Mouse (Mus musculus) limb, embryonic 14.5 days (tissue): ENCODE results near the gene A030005K14Rik. TPM values are rescaled to one million over a fixed set of nuclear protein-coding genes. Genes with fewer than 3 reads are reported as not detected.

Experiments used
- ATAC-seq: fragments of 200-750 bp; cut with Nextera tagmentation; 2 replicates; pipeline ENCODE4 v1.8.0; 2017; ENCODE audit warnings: low read depth, moderate number of reproducible peaks, moderate TSS enrichment; ENCODE audit not compliant: low FRiP score
- DNase-seq: peaks from one replicate; pipeline ENCODE4 v3.0.0-alpha.2; 2015; ENCODE audit warnings: low spot score
- H3K27ac ChIP-seq: fragments of 300-500 bp; sonication (generic); replicated peaks from 2 replicates; pipeline ENCODE4 v1.5.1; 2014; ENCODE audit warnings: low read depth, mild to moderate bottlenecking, low read length, moderate library complexity, mixed read lengths
- H3K27me3 ChIP-seq: fragments of 300-500 bp; sonication (generic); 2 replicates; pipeline ENCODE4 v1.6.1; 2014; ENCODE audit warnings: low read length, mixed read lengths; ENCODE audit not compliant: control insufficient read depth, insufficient read depth
- H3K36me3 ChIP-seq: fragments of 300-500 bp; sonication (generic); 2 replicates; pipeline ENCODE4 v1.6.1; 2014; ENCODE audit warnings: mild to moderate bottlenecking, low read length, moderate library complexity, mixed read lengths; ENCODE audit not compliant: control insufficient read depth, insufficient read depth
- H3K4me1 ChIP-seq: fragments of 300-500 bp; sonication (generic); 2 replicates; pipeline ENCODE4 v1.6.1; 2014; ENCODE audit warnings: antibody characterized with exemption, low read length, mixed read lengths; ENCODE audit not compliant: control insufficient read depth, insufficient read depth
- H3K4me2 ChIP-seq: fragments of 300-500 bp; sonication (generic); replicated peaks from 2 replicates; pipeline ENCODE4 v1.6.1; 2014; ENCODE audit warnings: low read depth, mild to moderate bottlenecking, low read length, moderate library complexity; ENCODE audit not compliant: severe bottlenecking
- H3K4me3 ChIP-seq: fragments of 300-500 bp; sonication (generic); replicated peaks from 2 replicates; pipeline ENCODE4 v1.5.1; 2014; ENCODE audit warnings: low read length
- H3K9ac ChIP-seq: fragments of 300-500 bp; sonication (generic); 2 replicates; pipeline ENCODE4 v1.6.1; 2014; ENCODE audit warnings: mild to moderate bottlenecking, low read depth, low read length, moderate library complexity; ENCODE audit not compliant: severe bottlenecking
- H3K9me3 ChIP-seq: fragments of 300-500 bp; sonication (generic); 2 replicates; pipeline ENCODE4 v1.6.1; 2016; ENCODE audit warnings: low read length; ENCODE audit not compliant: control insufficient read depth
- POLR2A ChIP-seq: fragments of 200-500 bp; IDR thresholded peaks from 2 replicates; pipeline ENCODE4 v1.8.0; 2012; ENCODE audit warnings: inconsistent platforms, mild to moderate bottlenecking, moderate library complexity, borderline replicate concordance; ENCODE audit not compliant: insufficient read depth, insufficient read length; ENCODE audit errors: extremely low read depth
- WGBS: fragments of 180-500 bp; shearing (Covaris S2); extraction: QIAGEN DNeasy Blood & Tissue Kit; methylation state at CpG from one replicate; pipeline ENCODE4 v1.1.7; 2014; 5-methylcytosine and 5-hydroxymethylcytosine counted together
- polyA plus RNA-seq, 2 experiments: library from polyadenylated mRNA; depleted of rRNA in 1 of 2; stranded (reverse) in 1 of 2; unstranded in 1 of 2; fragments of >200 nt; fragmentation: Nextera tagmentation in 1 of 2; extraction: Ambion mirVana in 1 of 2; gene quantifications; 2 replicates each; pipeline versions ENCODE4 v1.2.1 to v1.2.3; 2012 to 2014

The A030005K14Rik gene
- polyA plus RNA-seq, 2 experiments: not detected

DNA sequence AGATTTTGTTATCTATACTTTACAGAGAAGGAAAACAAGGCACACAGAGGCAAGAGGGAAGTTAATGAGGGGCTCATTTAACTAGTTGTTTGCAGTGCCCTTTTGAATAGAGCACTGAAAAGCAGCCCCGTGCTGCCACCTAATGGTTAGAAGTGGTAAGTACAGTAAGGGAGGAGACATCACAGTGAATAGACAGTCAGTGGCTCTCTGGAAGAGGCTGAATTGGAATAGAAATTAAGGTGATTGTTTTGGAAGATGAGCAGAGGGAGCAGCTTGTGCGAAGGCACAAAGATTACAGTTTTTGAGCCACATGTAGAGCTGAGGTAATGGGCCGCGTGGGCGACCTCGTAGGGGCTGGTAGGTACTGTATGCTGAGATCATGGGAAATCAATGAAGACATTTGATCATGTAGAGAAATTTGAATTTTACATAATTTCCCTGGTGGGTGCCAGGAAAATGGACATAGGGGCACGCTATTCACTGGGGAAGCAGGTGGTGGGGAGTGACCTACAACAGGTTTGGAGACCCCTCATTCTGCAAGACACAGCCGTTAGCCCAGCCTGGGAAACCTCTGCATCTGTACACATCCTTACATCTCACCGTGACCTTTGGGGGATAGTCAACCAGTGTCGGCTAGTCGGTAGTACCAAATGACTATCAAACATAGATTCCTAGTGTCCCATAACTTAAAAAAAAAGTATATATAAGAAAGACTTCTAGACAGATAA lies 17.2 kb upstream of the A030005K14Rik start:
- Histone ChIP-seq H3K27me3 (no peaks in the 10 kb centered on the region), H3K9me3 (no peaks in the 10 kb centered on the region), H3K4me3 (0 out of 2 replicates have a peak overlapping the region, but pooled peaks have one; percentile 13), H3K27ac (no peak overlapping the region), H3K4me2 (peak overlapping the region; percentile 42), H3K4me1 (no peaks in the 10 kb centered on the region), H3K9ac (0 out of 2 replicates have a peak overlapping the region, but pooled peaks have one; percentile 36), H3K36me3 (no peaks in the 10 kb centered on the region)
- ATAC-seq (peak; percentile 84; the same call in 1 of the 2 replicates), DNase-seq (peak; percentile 76)
- 50% methylated on average over 11 of the region's 11 CpGs for WGBS
- no peak for TF ChIP-seq POLR2A

DNA sequence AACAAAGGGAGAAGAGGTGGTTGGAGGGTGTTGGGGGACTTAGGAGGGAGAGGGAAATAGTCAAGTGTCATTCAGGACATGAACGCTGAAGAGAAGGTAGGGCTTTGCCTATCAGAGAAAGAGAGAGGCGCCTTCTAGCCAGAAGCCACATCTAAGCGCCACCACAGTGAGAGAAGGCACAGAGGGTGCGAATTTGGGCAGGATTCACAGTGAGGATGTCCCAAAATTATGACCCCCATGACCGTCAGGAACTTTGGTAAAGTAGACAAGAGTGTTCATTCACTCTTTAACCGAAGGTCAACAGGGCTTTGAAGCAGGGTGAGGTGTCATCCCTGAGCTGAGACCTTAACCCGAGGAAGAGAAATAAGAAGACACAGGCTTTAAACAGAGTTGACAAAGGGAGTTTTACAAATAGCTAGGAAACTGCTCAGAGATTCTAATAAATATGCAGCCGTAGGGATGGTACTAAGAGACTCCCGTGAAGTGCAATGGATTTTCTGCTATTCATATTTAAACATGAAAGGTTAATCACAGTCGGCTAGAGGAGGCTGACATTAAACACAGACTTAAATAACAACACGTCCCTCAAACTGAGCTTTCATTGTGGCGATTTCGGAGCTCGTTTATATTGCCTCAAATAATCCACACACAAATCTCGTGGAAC lies 16.5 kb upstream of the A030005K14Rik start:
- DNase-seq: no peak
- Histone ChIP-seq H3K4me3 (0 out of 2 replicates have a peak overlapping the region, but pooled peaks have one; percentile 13), H3K9me3 (no peaks in the 10 kb centered on the region), H3K27me3 (no peaks in the 10 kb centered on the region), H3K4me1 (no peaks in the 10 kb centered on the region), H3K4me2 (peak overlapping the region; percentile 42), H3K27ac (no peak overlapping the region), H3K9ac (0 out of 2 replicates have a peak overlapping the region, but pooled peaks have one; percentile 36), H3K36me3 (no peaks in the 10 kb centered on the region)
- 45% methylated on average over 15 of the region's 15 CpGs for WGBS
- no peak for TF ChIP-seq POLR2A
- no peak for ATAC-seq

DNA sequence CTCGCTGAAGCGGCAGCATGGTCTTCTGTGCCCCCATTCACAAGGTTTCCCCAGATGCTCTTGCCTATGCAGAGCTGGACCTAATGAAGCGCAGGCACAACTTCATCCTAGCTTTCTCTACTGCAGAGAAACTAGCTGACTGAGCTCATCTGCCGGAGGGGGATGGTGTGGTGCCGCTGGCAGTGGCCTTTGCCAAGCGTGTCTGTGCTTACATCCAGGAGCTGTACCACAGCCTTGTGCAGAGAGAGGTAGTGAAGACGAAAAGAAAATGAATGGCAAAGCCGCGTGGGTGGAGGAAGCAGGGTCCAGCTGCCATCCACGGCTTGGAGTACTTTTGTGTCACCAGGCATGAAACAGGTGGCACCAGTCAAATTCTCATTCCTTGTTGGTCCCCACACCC lies 8.0 kb upstream of the A030005K14Rik start:
- Histone ChIP-seq H3K4me2 (no peak overlapping the region), H3K27ac (no peak overlapping the region), H3K27me3 (no peaks in the 10 kb centered on the region), H3K9ac (no peak overlapping the region), H3K9me3 (no peaks in the 10 kb centered on the region), H3K4me3 (no peak overlapping the region), H3K36me3 (no peaks in the 10 kb centered on the region), H3K4me1 (no peaks in the 10 kb centered on the region)
- DNase-seq (no peak), ATAC-seq (no peak)
- WGBS: 86% methylated on average over 10 of the region's 10 CpGs
- no peak for TF ChIP-seq POLR2A

DNA sequence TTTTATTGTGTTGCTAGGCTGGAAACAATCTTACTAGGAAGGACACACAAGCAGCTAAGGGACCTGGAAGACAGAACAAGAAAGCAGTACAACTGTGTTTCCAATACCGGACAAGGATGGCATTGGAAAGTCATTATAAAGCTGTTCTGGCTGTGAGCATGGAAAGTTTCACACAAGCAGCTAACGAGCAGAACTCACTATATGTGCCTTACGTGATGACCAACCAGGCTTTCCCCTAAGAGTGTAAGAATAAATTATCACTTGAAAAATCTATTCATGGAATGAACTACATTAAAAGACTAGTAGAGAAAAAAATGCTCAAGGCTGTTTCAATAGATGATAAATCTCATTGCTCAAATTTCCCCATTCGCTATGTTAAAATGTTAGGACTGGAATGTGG lies 7.4 kb upstream of the A030005K14Rik start:
- ATAC-seq: no peak
- 72% methylated on average over 4 of the region's 4 CpGs for WGBS
- Histone ChIP-seq H3K27ac (no peak overlapping the region), H3K36me3 (no peaks in the 10 kb centered on the region), H3K4me3 (no peak overlapping the region), H3K27me3 (no peaks in the 10 kb centered on the region), H3K4me1 (no peaks in the 10 kb centered on the region), H3K9ac (no peak overlapping the region), H3K4me2 (no peak overlapping the region), H3K9me3 (no peaks in the 10 kb centered on the region)
- no peak for DNase-seq
- TF ChIP-seq POLR2A: no peak

DNA sequence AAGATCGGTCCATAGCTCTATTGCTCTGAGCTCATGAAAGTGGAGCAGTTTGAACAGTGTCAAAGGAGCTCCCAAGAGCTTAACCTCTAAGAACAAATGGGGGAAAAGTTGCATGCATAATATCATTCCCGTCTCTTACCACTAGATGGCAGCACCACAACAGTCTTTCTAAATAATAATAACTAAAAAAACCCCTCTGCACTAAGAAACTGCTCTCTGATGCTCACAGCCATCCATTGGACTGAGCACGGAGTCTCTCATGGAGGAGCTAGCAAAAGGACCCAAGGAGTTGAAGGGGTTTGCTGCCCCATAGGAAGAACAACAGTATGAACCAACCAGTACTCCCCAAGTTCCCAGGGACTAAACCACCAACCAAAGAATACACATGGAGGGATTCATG lies 5.7 kb upstream of the A030005K14Rik start:
- whole genome bisulfite sequencing: 28% methylated on average over 3 of the region's 3 CpGs

More for the DNA sequence above, 5.7 kb upstream of the A030005K14Rik start:
- peak; percentile 60 for DNase-seq
- no peak overlapping the region for H3K4me2 ChIP-seq
- no peak for ATAC-seq
- no peak for TF ChIP-seq POLR2A
- H3K27me3 ChIP-seq: no peaks in the 10 kb centered on the region
- no peak overlapping the region for H3K4me3 ChIP-seq
- no peaks in the 10 kb centered on the region for H3K4me1 ChIP-seq
- no peak overlapping the region for H3K9ac ChIP-seq
- no peaks in the 10 kb centered on the region for H3K36me3 ChIP-seq
- H3K27ac ChIP-seq: no peak overlapping the region
- H3K9me3 ChIP-seq: no peaks in the 10 kb centered on the region
